Mouse (Mus musculus) liver, embryonic 14.5 days (tissue): ENCODE data around the gene Mtmr10.

ENCODE experiments used
- CTCF ChIP-seq: IDR thresholded peaks from 2 replicates; pipeline ENCODE4 v1.5.1; 2016; ENCODE audit warnings: antibody characterized with exemption, low read depth, control low read depth
- EP300 ChIP-seq: IDR thresholded peaks from 2 replicates; pipeline ENCODE4 v1.6.1; 2016; ENCODE audit warnings: antibody characterized with exemption, low read depth

DNA sequence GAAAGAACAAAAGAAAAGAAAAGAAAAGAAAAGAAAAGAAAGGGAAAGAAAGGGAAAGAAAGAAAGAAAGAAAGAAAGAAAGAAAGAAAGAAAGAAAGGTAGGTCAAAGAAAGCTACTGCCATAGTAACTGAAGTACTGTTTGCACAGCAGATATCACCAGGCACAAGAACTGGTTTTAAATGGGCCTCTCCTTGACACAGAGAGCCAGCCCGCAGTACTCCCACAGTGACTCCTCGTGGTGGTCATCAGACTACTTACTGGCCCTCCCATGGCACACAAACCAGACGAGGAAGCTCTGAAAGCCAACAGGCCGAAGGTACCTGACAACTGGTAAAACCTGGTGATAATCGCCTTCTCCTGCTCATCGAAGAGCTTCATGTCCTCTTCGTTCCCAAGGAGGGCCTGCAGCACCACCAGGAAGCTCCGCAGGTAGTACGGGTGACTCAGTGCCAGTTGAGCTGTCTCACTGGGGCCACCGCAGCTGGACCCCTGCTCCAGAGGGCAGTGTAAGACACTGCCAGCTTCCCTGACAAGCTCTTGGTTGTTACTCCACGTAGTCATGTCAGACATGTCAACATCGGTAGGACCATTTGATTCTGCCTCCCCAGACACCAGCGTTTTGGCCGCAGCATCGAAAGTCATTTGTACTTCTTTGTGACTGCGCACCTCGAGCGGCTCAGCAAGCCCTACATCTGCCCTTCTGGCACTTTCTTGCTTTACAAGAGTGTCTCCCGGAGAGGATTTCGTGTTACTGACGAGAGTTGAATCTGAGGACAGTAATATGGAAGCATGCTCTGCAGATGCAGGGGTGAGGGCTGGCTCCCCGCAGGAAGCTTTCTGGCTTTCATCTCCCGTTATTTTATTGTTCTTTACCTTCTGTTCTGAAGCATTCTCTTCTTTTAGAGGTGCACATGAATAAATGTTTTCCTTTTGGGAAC lies 84.8 kb downstream of the Mtmr10 start:
- TF ChIP-seq CTCF (no peak), EP300 (no peak)
